18 mouse cellular contexts compared by ENCODE assay signal in genomic region chr8:85142516-85142915, GRCm38 (mm10). TPM values are rescaled to one million over a fixed set of nuclear protein-coding genes. Genes with fewer than 3 reads are reported as not detected.
A peak's percentile ranks its signal among the peaks of the same experiment; 100 is the strongest.
DNase-seq lines count a peak whose midpoint lies in the region; ATAC-seq and TF ChIP-seq lines count a peak whose summit lies in the region.
"Had no signal": no experiment of that assay in that cellular context is flagged by ENCODE, and none has a peak within 500 bp of the region (broad histone marks: within the 10 kb centered on the region; RNA-seq: fewer than 3 reads in every experiment).

No protein-coding gene starts in this region.

- intact Hi-C loops in gastrocnemius, postnatal 36 days (cut with DNase I): no loop called here

- H3K4me1 ChIP-seq in embryonic facial prominence, embryonic 14.5 days (ENCODE audit: control insufficient read depth, insufficient read depth, low read length): no peaks in the 10 kb centered on the region
- no peaks in the 10 kb centered on the region for H3K4me1 ChIP-seq in embryonic facial prominence, embryonic 10.5 days
- H3K4me1 ChIP-seq in liver, postnatal 0 days (ENCODE audit: insufficient read depth): no peaks in the 10 kb centered on the region
- H3K4me1 ChIP-seq in bone marrow, adult 2 months (ENCODE audit: control insufficient read depth, insufficient read depth, low read length): peaks cover 2% of the 10 kb centered on the region; the same call in 1 of the 2 replicates
- H3K4me1 ChIP-seq in hindbrain, postnatal 0 days (ENCODE audit: insufficient read depth, low read length): no peaks in the 10 kb centered on the region

- H3K27me3 ChIP-seq in embryonic facial prominence, embryonic 14.5 days (replicated peaks; ENCODE audit: control insufficient read depth, insufficient read depth, low read length): no peaks in the 10 kb centered on the region
- H3K27me3 ChIP-seq in embryonic facial prominence, embryonic 10.5 days (replicated peaks; ENCODE audit: low read depth, poor library complexity, severe bottlenecking): no peaks in the 10 kb centered on the region
- H3K27me3 ChIP-seq in liver, postnatal 0 days (ENCODE audit: insufficient read depth, low read length): no peaks in the 10 kb centered on the region
- H3K27me3 ChIP-seq in hindbrain, postnatal 0 days (ENCODE audit: insufficient read depth, low read length): no peaks in the 10 kb centered on the region

- no peak for TF ChIP-seq CTCF in liver, postnatal 0 days (IDR thresholded peaks at IDR 0.05; ENCODE audit: low read depth)
- TF ChIP-seq CTCF in bone marrow, adult 2 months (IDR thresholded peaks at IDR 0.05; ENCODE audit: control insufficient read depth, insufficient read depth, low read length): no peak
- no peak for TF ChIP-seq CTCF in hindbrain, postnatal 0 days (IDR thresholded peaks at IDR 0.05; ENCODE audit: low read depth)

- DNase-seq in embryonic facial prominence, embryonic 14.5 days (ENCODE audit: low spot score): peak; percentile 12
- DNase-seq in embryonic facial prominence, embryonic 10.5 days (ENCODE audit: low spot score): no peak
- DNase-seq in liver, postnatal 0 days: peak; percentile 14
- no peak for DNase-seq in liver
- no peak for DNase-seq in gastrocnemius, postnatal 36 days
- no peak for DNase-seq in hindbrain, postnatal 0 days (ENCODE audit: low spot score)
- DNase-seq: forebrain, postnatal 0 days; gastrocnemius, postnatal 25 days; heart, postnatal 14 days; kidney, postnatal 10 days; thymus, adult 18-20 months had no signal

- TF ChIP-seq POLR2A in bone marrow, adult 2 months (IDR thresholded peaks at IDR 0.05; ENCODE audit: borderline replicate concordance, control insufficient read depth, low read depth, low read length): no peak

- peaks cover 3% of the 10 kb centered on the region; the same call in 1 of the 2 replicates for H3K9me3 ChIP-seq in embryonic facial prominence, embryonic 14.5 days (ENCODE audit: control insufficient read depth, low read length)
- H3K9me3 ChIP-seq in embryonic facial prominence, embryonic 10.5 days: peaks cover 15% of the 10 kb centered on the region; the same call in 1 of the 2 replicates
- H3K9me3 ChIP-seq in liver, postnatal 0 days (ENCODE audit: low read length): peaks cover 10% of the 10 kb centered on the region
- H3K9me3 ChIP-seq in hindbrain, postnatal 0 days (ENCODE audit: low read length): peaks cover 6% of the 10 kb centered on the region; the same call in 1 of the 2 replicates

- WGBS in embryonic facial prominence, embryonic 14.5 days: 91% methylated on average over 4 of the region's 4 CpGs
- 96% methylated on average over 4 of the region's 4 CpGs for WGBS in embryonic facial prominence, embryonic 10.5 days
- 63% methylated on average over 4 of the region's 4 CpGs for WGBS in liver, postnatal 0 days (ENCODE audit: insufficient replicate concordance)
- WGBS in bone marrow, adult 2 months: 31% methylated on average over 4 of the region's 4 CpGs
- WGBS in hindbrain, postnatal 0 days: 95% methylated on average over 4 of the region's 4 CpGs

- no peak for ATAC-seq in embryonic facial prominence, embryonic 14.5 days (ENCODE audit: low read depth)
- ATAC-seq in liver, postnatal 0 days: peak; percentile 60
- ATAC-seq in megakaryocyte progenitor cell, adult 5-6 weeks (replicated peaks; ENCODE audit: poor library complexity): peak; percentile 91
- no peak for ATAC-seq in hindbrain, postnatal 0 days
- ATAC-seq: forebrain, postnatal 0 days had no signal

- H3K9ac ChIP-seq in embryonic facial prominence, embryonic 14.5 days (ENCODE audit: low read depth, low read length): no peak overlapping the region
- no peak overlapping the region for H3K9ac ChIP-seq in liver, postnatal 0 days (replicated peaks)
- H3K9ac ChIP-seq in hindbrain, postnatal 0 days (replicated peaks; ENCODE audit: low read length): no peak overlapping the region
- H3K9ac ChIP-seq: forebrain, postnatal 0 days had no signal

- no peaks in the 10 kb centered on the region for H3K36me3 ChIP-seq in embryonic facial prominence, embryonic 14.5 days (ENCODE audit: control insufficient read depth, insufficient read depth, low read length)
- H3K36me3 ChIP-seq in embryonic facial prominence, embryonic 10.5 days (replicated peaks): no peaks in the 10 kb centered on the region
- H3K36me3 ChIP-seq in liver, postnatal 0 days (replicated peaks; ENCODE audit: insufficient read depth, low read length): no peaks in the 10 kb centered on the region
- H3K36me3 ChIP-seq in hindbrain, postnatal 0 days (ENCODE audit: insufficient read depth, low read length): no peaks in the 10 kb centered on the region

- H3K4me3 ChIP-seq in embryonic facial prominence, embryonic 14.5 days (ENCODE audit: low read depth, low read length): no peak overlapping the region
- no peak overlapping the region for H3K4me3 ChIP-seq in embryonic facial prominence, embryonic 10.5 days
- H3K4me3 ChIP-seq in liver, postnatal 0 days (ENCODE audit: low read depth, low read length): no peak overlapping the region
- no peak overlapping the region for H3K4me3 ChIP-seq in bone marrow, adult 2 months (replicated peaks; ENCODE audit: control insufficient read depth, low read depth, low read length)
- no peak overlapping the region for H3K4me3 ChIP-seq in hindbrain, postnatal 0 days (ENCODE audit: low read length)
- H3K4me3 ChIP-seq: left cerebral cortex, adult 2 months had no signal

- TF ChIP-seq EP300 in liver, postnatal 0 days (IDR thresholded peaks at IDR 0.05; ENCODE audit: low read depth): no peak

- H3K27ac ChIP-seq in embryonic facial prominence, embryonic 14.5 days (replicated peaks; ENCODE audit: low read depth, low read length): no peak overlapping the region
- no peak overlapping the region for H3K27ac ChIP-seq in embryonic facial prominence, embryonic 10.5 days (replicated peaks)
- H3K27ac ChIP-seq in liver, postnatal 0 days (ENCODE audit: low read depth): peak overlapping the region; percentile 60; the same call in 1 of the 2 replicates
- peak overlapping the region; percentile 88; the same call in 1 of the 2 replicates for H3K27ac ChIP-seq in bone marrow, adult 2 months (ENCODE audit: control insufficient read depth, insufficient read depth, low read depth, low read length, poor library complexity)
- no peak overlapping the region for H3K27ac ChIP-seq in hindbrain, postnatal 0 days
- H3K27ac ChIP-seq: left cerebral cortex, adult 2 months had no signal

- H3K4me2 ChIP-seq in embryonic facial prominence, embryonic 14.5 days (ENCODE audit: low read depth, low read length): no peak overlapping the region
- H3K4me2 ChIP-seq in liver, postnatal 0 days (ENCODE audit: low read depth, low read length): no peak overlapping the region
- H3K4me2 ChIP-seq in hindbrain, postnatal 0 days (ENCODE audit: low read depth, low read length): no peak overlapping the region

RNA-seq across cellular contexts. Expression of gene Cks1brt, which starts 9.2 kb away (rescaled TPM):
- not detected in 2 replicates for polyA plus RNA-seq in embryonic facial prominence, embryonic 14.5 days (2014; fragmentation: Nextera tagmentation; extraction: Ambion mirVana)
- not detected in 2 replicates for polyA plus RNA-seq in embryonic facial prominence, embryonic 10.5 days (2016; fragmentation: Nextera tagmentation; extraction: Ambion mirVana)
- not detected in 2 replicates for polyA plus RNA-seq in liver, postnatal 0 days (2015; fragmentation: Nextera tagmentation; extraction: Ambion mirVana)
- not detected in 2 replicates for polyA plus RNA-seq in bone marrow, adult 2 months (2011; ENCODE audit: insufficient read depth, insufficient read length, low replicate concordance, missing spikeins)
- total RNA-seq in megakaryocyte progenitor cell, adult 5-6 weeks (2015): not detected in 2 replicates
- 0.08 TPM in 1 of 2 replicates, not detected in the other for total RNA-seq in megakaryocyte progenitor cell, adult 5-6 weeks (2017)
- not detected for total RNA-seq in gastrocnemius, postnatal 36 days (2021)
- not detected in 2 replicates for total RNA-seq in hindbrain, postnatal 0 days (2014; rRNA removed)
- not detected in 2 replicates for polyA plus RNA-seq in hindbrain, postnatal 0 days (2015; fragmentation: Nextera tagmentation; extraction: Ambion mirVana)
- total RNA-seq: ES-E14; forebrain, postnatal 0 days; gastrocnemius, postnatal 25 days; heart, postnatal 14 days; left cerebral cortex, adult 2 months; megakaryocyte-erythroid progenitor cell, adult 5-6 weeks had no signal
- polyA plus RNA-seq: forebrain, postnatal 0 days; intestine, embryonic 14.5 days; limb, embryonic 14.5 days had no signal

RNA-seq across cellular contexts. Expression of gene Zfp791, which starts 19.6 kb away (rescaled TPM):
- 1.6 TPM in 2 replicates for polyA plus RNA-seq in embryonic facial prominence, embryonic 14.5 days (2014; fragmentation: Nextera tagmentation; extraction: Ambion mirVana)
- polyA plus RNA-seq in embryonic facial prominence, embryonic 10.5 days (2016; fragmentation: Nextera tagmentation; extraction: Ambion mirVana): 1.6 and 1.9 TPM in 2 replicates
- 2.0 and 5.2 TPM in 2 replicates for polyA plus RNA-seq in liver, postnatal 0 days (2015; fragmentation: Nextera tagmentation; extraction: Ambion mirVana)
- polyA plus RNA-seq in bone marrow, adult 2 months (2011; ENCODE audit: insufficient read depth, insufficient read length, low replicate concordance, missing spikeins): not detected in 2 replicates
- total RNA-seq in megakaryocyte progenitor cell, adult 5-6 weeks (2015): not detected in 2 replicates
- total RNA-seq in megakaryocyte progenitor cell, adult 5-6 weeks (2017): not detected in 2 replicates
- total RNA-seq in gastrocnemius, postnatal 36 days (2021): 1 to 10 TPM in 1 of 2 experiments, under 1 TPM in 1; 0.76 to 1.1 TPM
- 1.5 and 2.4 TPM in 2 replicates for total RNA-seq in hindbrain, postnatal 0 days (2014; rRNA removed)
- 2.4 and 2.5 TPM in 2 replicates for polyA plus RNA-seq in hindbrain, postnatal 0 days (2015; fragmentation: Nextera tagmentation; extraction: Ambion mirVana)
- total RNA-seq: megakaryocyte-erythroid progenitor cell, adult 5-6 weeks had no signal

RNA-seq across cellular contexts. Expression of gene Man2b1, which starts 59.4 kb away (rescaled TPM):
- polyA plus RNA-seq in embryonic facial prominence, embryonic 14.5 days (2014; fragmentation: Nextera tagmentation; extraction: Ambion mirVana): 35.3 and 35.6 TPM in 2 replicates
- polyA plus RNA-seq in embryonic facial prominence, embryonic 10.5 days (2016; fragmentation: Nextera tagmentation; extraction: Ambion mirVana): 26.1 and 27.2 TPM in 2 replicates
- 42.6 and 44.6 TPM in 2 replicates for polyA plus RNA-seq in liver, postnatal 0 days (2015; fragmentation: Nextera tagmentation; extraction: Ambion mirVana)
- 19.2 and 64.3 TPM in 2 replicates for polyA plus RNA-seq in bone marrow, adult 2 months (2011; ENCODE audit: insufficient read depth, insufficient read length, low replicate concordance, missing spikeins)
- total RNA-seq in megakaryocyte progenitor cell, adult 5-6 weeks (2015): 86.9 and 95.2 TPM in 2 replicates
- total RNA-seq in megakaryocyte progenitor cell, adult 5-6 weeks (2017): 60.2 and 69.6 TPM in 2 replicates
- total RNA-seq in gastrocnemius, postnatal 36 days (2021): 1 to 10 TPM; 9.0 TPM
- total RNA-seq in hindbrain, postnatal 0 days (2014; rRNA removed): 32.9 and 34.3 TPM in 2 replicates
- polyA plus RNA-seq in hindbrain, postnatal 0 days (2015; fragmentation: Nextera tagmentation; extraction: Ambion mirVana): 22.5 TPM in 2 replicates

Comparison
In these comparisons a context has a peak if more than half of its experiments do, and no peak if none do; other contexts are left out.
1. DNase-seq: peak in embryonic facial prominence, embryonic 14.5 days (single experiment) and liver, postnatal 0 days (single experiment); none in embryonic facial prominence, embryonic 10.5 days (single experiment), liver (single experiment), gastrocnemius, postnatal 36 days (0 of 2) and hindbrain, postnatal 0 days (single experiment).
2. ATAC-seq: peak in liver, postnatal 0 days (single experiment) and megakaryocyte progenitor cell, adult 5-6 weeks (single experiment); none in embryonic facial prominence, embryonic 14.5 days (single experiment) and hindbrain, postnatal 0 days (single experiment).
3. H3K27ac ChIP-seq: peak in liver, postnatal 0 days (single experiment) and bone marrow, adult 2 months (single experiment); none in embryonic facial prominence, embryonic 14.5 days (single experiment), embryonic facial prominence, embryonic 10.5 days (single experiment) and hindbrain, postnatal 0 days (single experiment).